Mouse (Mus musculus) hindbrain, embryonic 15.5 days (tissue): ENCODE measurements around the gene Cntrl. TPM values are rescaled to one million over a fixed set of nuclear protein-coding genes. Genes with fewer than 3 reads are reported as not detected.

Experiments used
- ATAC-seq: fragments of 200-750 bp; cut with Nextera tagmentation; 2 replicates; pipeline ENCODE4 v1.8.0; 2017; ENCODE audit warnings: low read depth, moderate number of reproducible peaks, moderate TSS enrichment; ENCODE audit not compliant: low FRiP score
- H3K27ac ChIP-seq: fragments of 300-500 bp; sonication (generic); replicated peaks from 2 replicates; pipeline ENCODE4 v1.5.1; 2015; ENCODE audit warnings: mild to moderate bottlenecking, inconsistent platforms
- H3K27me3 ChIP-seq: fragments of 300-500 bp; sonication (generic); 2 replicates; pipeline ENCODE4 v1.6.1; 2015; ENCODE audit warnings: control low read depth, inconsistent platforms
- H3K36me3 ChIP-seq: fragments of 300-500 bp; sonication (generic); 2 replicates; pipeline ENCODE4 v1.6.1; 2015; ENCODE audit warnings: control low read depth, inconsistent platforms
- H3K4me1 ChIP-seq: fragments of 300-500 bp; sonication (generic); replicated peaks from 2 replicates; pipeline ENCODE4 v1.6.1; 2015; ENCODE audit warnings: control low read depth, inconsistent platforms
- H3K4me2 ChIP-seq: fragments of 300-500 bp; sonication (generic); 2 replicates; pipeline ENCODE4 v1.6.1; 2015; ENCODE audit warnings: moderate library complexity, mild to moderate bottlenecking, inconsistent platforms
- H3K4me3 ChIP-seq: fragments of 300-500 bp; sonication (generic); 2 replicates; pipeline ENCODE4 v1.5.1; 2015; ENCODE audit warnings: mild to moderate bottlenecking, inconsistent platforms
- H3K9ac ChIP-seq: fragments of 300-500 bp; sonication (generic); 2 replicates; pipeline ENCODE4 v1.6.1; 2015; ENCODE audit warnings: inconsistent platforms
- H3K9me3 ChIP-seq: fragments of 300-500 bp; sonication (generic); 2 replicates; pipeline ENCODE4 v1.6.1; 2016; ENCODE audit warnings: control low read depth, inconsistent platforms
- WGBS: fragments of 180-500 bp; shearing (Covaris S2); methylation state at CpG from one replicate; pipeline ENCODE4 v1.1.7; 2015; 5-methylcytosine and 5-hydroxymethylcytosine counted together
- polyA plus RNA-seq: library from polyadenylated mRNA; unstranded; fragments of >200 nt; fragmentation: Nextera tagmentation; extraction: Ambion mirVana; gene quantifications from 2 replicates; pipeline ENCODE4 v1.2.1, GENCODE M21; 2015

Cntrl gene
- polyA plus RNA-seq, 1 experiment from 2014 or later, result 9.3 TPM

- no peak for ATAC-seq
- no peaks in the 10 kb centered on the region for H3K27me3 ChIP-seq
- no peaks in the 10 kb centered on the region for H3K9me3 ChIP-seq
- H3K27ac ChIP-seq, result no peak overlapping the region
- 61% methylated on average over 5 of the region's 5 CpGs for WGBS
- H3K4me2 ChIP-seq, result no peak overlapping the region
- H3K4me3 ChIP-seq, result no peak overlapping the region
- no peak overlapping the region for H3K9ac ChIP-seq
- H3K4me1 ChIP-seq, result no peaks in the 10 kb centered on the region
- H3K36me3 ChIP-seq, result peaks cover 50% of the 10 kb centered on the region
Observed at GRCm38 (mm10) chr2:35160206-35160605, 50.9 kb downstream of the Cntrl start.

- H3K27ac ChIP-seq, result no peak overlapping the region
- no peak for ATAC-seq
- H3K27me3 ChIP-seq, result no peaks in the 10 kb centered on the region
- no peaks in the 10 kb centered on the region for H3K9me3 ChIP-seq
- H3K4me1 ChIP-seq, result no peaks in the 10 kb centered on the region
- no peak overlapping the region for H3K9ac ChIP-seq
- WGBS, result 86% methylated on average over 4 of the region's 4 CpGs
- no peak overlapping the region for H3K4me3 ChIP-seq
- peaks cover 50% of the 10 kb centered on the region for H3K36me3 ChIP-seq
- H3K4me2 ChIP-seq, result no peak overlapping the region
Observed at GRCm38 (mm10) chr2:35161846-35162488, 52.7 kb downstream of the Cntrl start.

GRCm38 (mm10) chr2:35163396-35163795 is 54.1 kb downstream of the Cntrl start:
- H3K9ac ChIP-seq, result no peak overlapping the region
- H3K4me1 ChIP-seq, result no peaks in the 10 kb centered on the region
- H3K27me3 ChIP-seq, result no peaks in the 10 kb centered on the region
- no peak for ATAC-seq
- H3K9me3 ChIP-seq, result no peaks in the 10 kb centered on the region
- 95% methylated on average over 5 of the region's 5 CpGs for WGBS
- H3K27ac ChIP-seq, result no peak overlapping the region
- H3K4me2 ChIP-seq, result no peak overlapping the region
- H3K4me3 ChIP-seq, result no peak overlapping the region
- H3K36me3 ChIP-seq, result peaks cover 47% of the 10 kb centered on the region

- H3K9ac ChIP-seq, result no peak overlapping the region
- H3K4me3 ChIP-seq, result no peak overlapping the region
- H3K27me3 ChIP-seq, result no peaks in the 10 kb centered on the region
- WGBS, result 96% methylated on average over 13 of the region's 13 CpGs
- no peaks in the 10 kb centered on the region for H3K4me1 ChIP-seq
- no peak overlapping the region for H3K4me2 ChIP-seq
- no peaks in the 10 kb centered on the region for H3K9me3 ChIP-seq
- no peak for ATAC-seq
- H3K36me3 ChIP-seq, result peaks cover 44% of the 10 kb centered on the region
- H3K27ac ChIP-seq, result no peak overlapping the region
Observed at GRCm38 (mm10) chr2:35165416-35165815, 56.1 kb downstream of the Cntrl start.

- 90% methylated on average over 5 of the region's 5 CpGs for WGBS
Observed at GRCm38 (mm10) chr2:35166816-35167215, 57.5 kb downstream of the Cntrl start.

GRCm38 (mm10) chr2:35169452-35169851 is 60.2 kb downstream of the Cntrl start:
- H3K4me2 ChIP-seq, result no peak overlapping the region
- peaks cover 47% of the 10 kb centered on the region for H3K36me3 ChIP-seq
- H3K4me1 ChIP-seq, result no peaks in the 10 kb centered on the region
- H3K9me3 ChIP-seq, result no peaks in the 10 kb centered on the region
- no peak overlapping the region for H3K27ac ChIP-seq
- WGBS, result 98% methylated on average over 2 of the region's 2 CpGs
- no peak overlapping the region for H3K4me3 ChIP-seq
- no peak overlapping the region for H3K9ac ChIP-seq
- no peak for ATAC-seq
- H3K27me3 ChIP-seq, result no peaks in the 10 kb centered on the region

More at GRCm38 (mm10) chr2:35166816-35167215, 57.5 kb downstream of the Cntrl start:
- no peaks in the 10 kb centered on the region for H3K27me3 ChIP-seq
- no peak overlapping the region for H3K4me3 ChIP-seq
- H3K4me1 ChIP-seq, result no peaks in the 10 kb centered on the region
- H3K9me3 ChIP-seq, result no peaks in the 10 kb centered on the region
- H3K4me2 ChIP-seq, result no peak overlapping the region
- peaks cover 55% of the 10 kb centered on the region for H3K36me3 ChIP-seq
- no peak for ATAC-seq
- no peak overlapping the region for H3K27ac ChIP-seq
- H3K9ac ChIP-seq, result no peak overlapping the region

GRCm38 (mm10) chr2:35171341-35171861 is 62.1 kb downstream of the Cntrl start:
- Histone ChIP-seq H3K4me3 (no peak overlapping the region), H3K4me1 (no peaks in the 10 kb centered on the region), H3K4me2 (no peak overlapping the region), H3K9me3 (no peaks in the 10 kb centered on the region), H3K36me3 (peaks cover 55% of the 10 kb centered on the region), H3K27me3 (no peaks in the 10 kb centered on the region), H3K9ac (no peak overlapping the region), H3K27ac (no peak overlapping the region)
- WGBS, result 90% methylated on average over 10 of the region's 10 CpGs
- ATAC-seq, result no peak

- Histone ChIP-seq H3K9ac (no peak overlapping the region), H3K4me3 (no peak overlapping the region), H3K27ac (no peak overlapping the region), H3K27me3 (no peaks in the 10 kb centered on the region), H3K9me3 (no peaks in the 10 kb centered on the region), H3K4me2 (no peak overlapping the region), H3K4me1 (no peaks in the 10 kb centered on the region), H3K36me3 (peaks cover 61% of the 10 kb centered on the region)
- ATAC-seq, result no peak
- 88% methylated on average over 4 of the region's 4 CpGs for WGBS
Observed at GRCm38 (mm10) chr2:35172246-35172645, 63.0 kb downstream of the Cntrl start.

- no peak overlapping the region for H3K4me2 ChIP-seq
- H3K4me1 ChIP-seq, result no peaks in the 10 kb centered on the region
- H3K9me3 ChIP-seq, result no peaks in the 10 kb centered on the region
- WGBS, result 92% methylated on average over 5 of the region's 5 CpGs
- no peak overlapping the region for H3K27ac ChIP-seq
- H3K36me3 ChIP-seq, result peaks cover 63% of the 10 kb centered on the region
- no peak overlapping the region for H3K4me3 ChIP-seq
- H3K27me3 ChIP-seq, result no peaks in the 10 kb centered on the region
- no peak overlapping the region for H3K9ac ChIP-seq
- no peak for ATAC-seq
Observed at GRCm38 (mm10) chr2:35173666-35174065, 64.4 kb downstream of the Cntrl start.

GRCm38 (mm10) chr2:35174100-35174499 is 64.8 kb downstream of the Cntrl start:
- Histone ChIP-seq H3K36me3 (peaks cover 63% of the 10 kb centered on the region), H3K27ac (no peak overlapping the region), H3K4me1 (no peaks in the 10 kb centered on the region), H3K4me3 (no peak overlapping the region), H3K9me3 (no peaks in the 10 kb centered on the region), H3K4me2 (no peak overlapping the region), H3K27me3 (no peaks in the 10 kb centered on the region), H3K9ac (no peak overlapping the region)
- 60% methylated on average over 5 of the region's 5 CpGs for WGBS
- ATAC-seq, result no peak

GRCm38 (mm10) chr2:35175281-35176065 is 66.2 kb downstream of the Cntrl start:
- Histone ChIP-seq H3K36me3 (peaks cover 65% of the 10 kb centered on the region), H3K4me3 (no peak overlapping the region)
- no peak for ATAC-seq

GRCm38 (mm10) chr2:35178153-35178552 is 68.9 kb downstream of the Cntrl start:
- no peak overlapping the region for H3K4me2 ChIP-seq
- no peak overlapping the region for H3K9ac ChIP-seq
- H3K4me1 ChIP-seq, result no peaks in the 10 kb centered on the region
- H3K27me3 ChIP-seq, result no peaks in the 10 kb centered on the region
- no peaks in the 10 kb centered on the region for H3K9me3 ChIP-seq
- no peak overlapping the region for H3K4me3 ChIP-seq
- no peak for ATAC-seq
- 84% methylated on average over 3 of the region's 3 CpGs for WGBS
- H3K36me3 ChIP-seq, result peaks cover 65% of the 10 kb centered on the region
- no peak overlapping the region for H3K27ac ChIP-seq

More at GRCm38 (mm10) chr2:35175281-35176065, 66.2 kb downstream of the Cntrl start:
- Histone ChIP-seq H3K27ac (no peak overlapping the region), H3K4me1 (no peaks in the 10 kb centered on the region), H3K9ac (no peak overlapping the region), H3K4me2 (no peak overlapping the region), H3K27me3 (no peaks in the 10 kb centered on the region), H3K9me3 (no peaks in the 10 kb centered on the region)
- 91% methylated on average over 12 of the region's 12 CpGs for WGBS
